Mouse (Mus musculus) spleen, adult 10 weeks (tissue): ENCODE measurements around the gene Gkn2. TPM values are rescaled to one million over a fixed set of nuclear protein-coding genes. Genes with fewer than 3 reads are reported as not detected.

Experiments used
- polyA plus RNA-seq: library from polyadenylated mRNA; stranded (reverse); fragments of 350-450 nt; fragmentation: Illumina TruSeq; extraction: RNeasy Lipid Tissue Mini Kit (QIAGEN cat#74804); gene quantifications from one replicate; pipeline ENCODE4 v1.2.3, GENCODE M21; 2015; ENCODE audit warnings: low replicate concordance; ENCODE audit not compliant: insufficient read depth

Gene Gkn2
- not detected for polyA plus RNA-seq

DNA sequence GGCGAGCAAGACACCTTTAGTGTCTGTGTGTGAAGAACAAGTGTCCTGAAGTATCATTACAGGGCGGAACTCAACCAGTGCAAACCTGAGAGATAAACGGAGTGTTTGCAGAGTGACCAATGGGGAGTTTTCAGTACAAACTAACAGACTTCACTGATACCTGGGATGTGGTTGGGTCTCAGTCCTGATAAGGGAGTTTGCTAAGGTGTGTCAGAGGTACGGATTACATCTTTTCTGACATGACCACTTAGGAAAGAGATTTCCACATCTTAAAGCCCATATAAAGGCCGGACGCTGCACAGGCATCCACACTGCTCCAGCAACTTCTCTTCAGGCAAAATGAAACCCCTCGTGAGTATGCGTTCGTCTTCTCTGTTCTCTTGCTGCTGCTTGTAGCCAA is at the start of gene Gkn2:
TSS of gene Gkn2 (plus strand) at position 301 of the 400 bp plus-strand sequence.

GRCm38 (mm10) chr6:87335091-87335934 is 37.8 kb upstream of the Gkn2 start, which contains the start of gene Antxr1:
TSS of gene Antxr1 (minus strand) at chr6:87335821.

GRCm38 (mm10) chr6:87350829-87351228 is 22.3 kb upstream of the Gkn2 start, which contains the start of gene Gkn1:
TSS of gene Gkn1 (minus strand) at chr6:87350942.

GRCm38 (mm10) chr6:87388877-87389276 is 15.7 kb downstream of the Gkn2 start, which contains the start of gene Gkn3:
TSS of gene Gkn3 (minus strand) at chr6:87388935.

GRCm38 (mm10) chr6:87428487-87429044 is 55.4 kb downstream of the Gkn2 start, which contains the start of gene Bmp10:
TSS of gene Bmp10 (plus strand) at chr6:87428994.

Other genes with a start within 250 kb of the Gkn2 start
- 22.3 TPM for gene Antxr1, start 37.5 kb upstream of the Gkn2 start, polyA plus RNA-seq
- gene Gkn1, start 22.4 kb upstream of the Gkn2 start, polyA plus RNA-seq = not detected
- not detected for gene Gkn3, start 15.6 kb downstream of the Gkn2 start, polyA plus RNA-seq
- gene Bmp10, start 55.6 kb downstream of the Gkn2 start, polyA plus RNA-seq = not detected
- gene Arhgap25, start 159.9 kb downstream of the Gkn2 start, polyA plus RNA-seq = 101 TPM
- 0.77 TPM for gene Prokr1, start 217.4 kb downstream of the Gkn2 start, polyA plus RNA-seq